Mouse (Mus musculus) brain, embryonic 18.5 days (tissue): ENCODE data around the gene Cntn2.

Source experiments
- DNase-seq: peaks from one replicate; pipeline ENCODE4 v3.0.0-alpha.2; 2012; ENCODE audit warnings: low read depth, low spot score

Gene Cntn2

DNA sequence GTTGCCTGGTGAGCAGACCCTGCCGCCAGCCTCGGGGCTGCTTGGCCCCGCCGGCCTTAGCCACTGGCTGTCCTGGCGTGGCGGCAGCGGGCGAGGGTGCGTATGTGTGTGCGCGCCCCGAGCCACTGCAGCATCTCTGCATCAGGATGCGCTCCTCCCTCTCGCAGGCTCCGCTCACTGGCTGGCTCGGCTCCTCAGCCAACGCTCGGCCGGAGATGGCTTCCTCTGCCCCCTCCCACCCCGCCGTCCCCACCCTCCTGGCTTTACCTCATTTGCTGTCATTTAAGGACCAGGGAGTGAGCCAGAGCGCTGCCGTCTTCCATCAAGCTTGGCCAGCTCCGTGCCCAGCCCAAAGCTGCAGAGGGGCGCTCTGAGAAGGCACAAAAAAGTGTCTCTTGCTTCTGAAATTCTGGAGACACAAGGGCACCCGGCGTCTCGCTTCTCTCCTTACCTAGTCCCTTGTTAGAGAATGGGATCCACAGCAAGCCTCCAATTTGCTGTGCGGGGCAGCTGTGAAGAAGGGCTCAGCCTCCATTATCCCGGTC, at the start of gene Cntn2:
Gene Cntn2 (minus strand): TSS at position 495 of the 545 bp plus-strand sequence.
- peak; percentile 62 for DNase-seq

DNA sequence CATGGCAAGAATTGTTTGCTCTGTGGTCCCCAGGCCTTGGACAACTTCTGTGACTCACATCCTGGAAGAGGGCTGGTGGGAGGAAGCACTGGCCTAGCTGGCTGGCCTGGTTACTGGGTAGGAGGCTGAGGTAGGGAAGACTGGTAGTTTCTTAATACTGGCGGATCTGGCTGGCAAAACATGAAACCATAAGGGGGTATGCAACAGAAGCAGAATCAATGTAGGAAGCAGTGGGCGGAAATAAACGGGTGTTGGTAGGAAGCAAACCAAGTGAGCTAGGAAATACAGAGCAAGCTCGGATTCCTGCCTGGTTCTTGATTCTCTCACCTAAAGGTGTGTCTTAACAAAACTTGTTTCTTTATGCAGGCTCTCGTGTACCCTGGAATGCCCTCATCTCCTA, 49.1 kb upstream of the Cntn2 start:
- DNase-seq, result no peak

DNA sequence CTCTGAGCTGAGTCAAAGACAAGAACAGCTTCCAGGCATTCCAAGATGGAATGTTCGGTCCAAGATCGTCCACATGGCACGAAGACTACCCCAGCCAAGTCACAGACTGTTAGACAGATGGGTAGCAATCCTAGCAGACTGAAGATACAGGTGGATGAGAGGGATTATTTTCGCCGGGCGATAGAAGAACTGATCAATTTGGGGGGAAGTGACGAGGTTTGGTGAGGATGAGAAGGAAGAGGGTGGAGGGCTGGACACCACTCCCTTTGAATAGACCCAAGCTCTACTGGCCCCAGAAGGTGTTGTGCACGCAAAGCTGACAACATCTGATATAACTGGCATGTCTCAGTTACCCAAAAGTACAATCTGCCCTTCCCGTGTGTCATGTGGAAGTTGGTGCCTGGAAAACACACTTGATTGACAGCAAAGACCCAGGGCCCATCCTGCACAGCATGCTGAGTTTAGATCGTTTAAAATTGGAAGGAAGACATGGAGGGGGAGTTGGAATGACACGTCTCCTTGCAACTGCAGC, 48.4 kb upstream of the Cntn2 start:
- peak; percentile 72 for DNase-seq

DNA sequence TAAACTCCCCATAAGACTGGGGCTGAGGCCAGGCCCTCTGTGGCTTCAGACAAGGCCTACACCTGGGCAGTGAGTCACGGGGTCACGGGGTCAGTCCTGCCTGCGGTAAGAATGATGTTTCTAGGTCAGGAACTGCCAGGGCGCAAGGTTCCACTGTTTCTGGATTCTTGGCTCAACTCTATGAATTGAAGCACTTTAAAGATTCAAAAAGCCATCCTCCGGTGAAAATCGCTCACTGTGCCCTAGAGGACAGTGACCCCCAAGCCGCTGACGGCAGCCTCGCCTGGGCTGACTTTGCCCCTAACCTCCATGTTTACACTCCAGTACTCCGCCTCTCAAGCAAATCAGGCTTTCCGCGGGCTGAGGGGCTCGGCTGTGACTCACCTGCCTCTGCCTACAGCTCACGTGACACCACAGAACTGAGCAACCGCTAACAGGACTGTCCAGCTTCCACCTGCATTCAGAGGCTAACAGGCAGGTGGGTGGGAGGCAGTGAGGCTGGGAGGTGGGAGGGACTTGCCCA, 43.7 kb upstream of the Cntn2 start:
- DNase-seq, result no peak

DNA sequence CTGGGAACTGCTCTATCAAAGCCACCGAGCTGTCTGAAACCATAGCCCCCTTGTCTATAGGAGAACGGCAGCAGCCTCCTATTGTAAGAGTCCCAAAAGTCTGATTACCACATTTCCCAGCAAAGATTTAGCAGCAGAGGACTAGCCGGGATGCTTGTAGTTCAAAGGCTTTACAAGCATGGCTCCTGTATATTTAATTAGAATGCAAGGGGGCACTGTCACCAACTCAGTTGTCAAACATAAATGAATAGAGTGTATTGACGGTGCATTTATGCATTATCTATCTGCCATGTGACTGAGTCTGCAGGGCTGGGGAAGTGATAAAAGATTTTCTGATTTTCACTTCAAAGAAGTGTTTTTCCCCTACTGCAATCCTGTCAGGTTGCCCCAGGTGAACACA, 42.3 kb upstream of the Cntn2 start:
- no peak for DNase-seq

DNA sequence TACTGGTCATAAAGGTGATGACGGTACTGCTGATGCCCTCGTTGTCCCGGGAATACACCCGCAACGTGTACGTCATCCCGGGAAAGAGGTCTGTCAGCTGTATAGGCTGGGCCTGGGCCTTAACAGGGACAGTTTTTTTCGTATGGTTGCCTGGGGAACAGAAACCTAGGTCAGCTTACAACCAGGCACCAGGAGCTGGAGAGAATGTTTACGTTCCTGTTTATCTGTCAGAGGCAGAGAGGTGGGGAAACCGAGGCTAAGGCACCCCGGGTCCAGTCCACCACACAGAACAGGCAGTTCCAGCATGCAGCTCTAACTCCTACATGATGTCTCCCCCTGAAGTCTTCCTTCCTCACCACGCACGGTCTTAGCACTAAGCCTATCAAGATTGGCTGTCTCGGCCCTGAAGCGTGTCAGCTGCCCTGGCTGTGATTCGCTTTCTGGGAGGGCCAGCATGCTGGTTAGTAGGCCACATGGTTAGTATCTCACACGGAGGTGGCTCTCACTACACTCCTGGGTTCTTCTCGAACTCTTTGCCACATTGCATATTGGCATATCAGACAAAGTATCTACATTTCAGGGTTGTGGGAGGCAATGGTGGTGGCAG, 40.0 kb upstream of the Cntn2 start:
- DNase-seq, result no peak

DNA sequence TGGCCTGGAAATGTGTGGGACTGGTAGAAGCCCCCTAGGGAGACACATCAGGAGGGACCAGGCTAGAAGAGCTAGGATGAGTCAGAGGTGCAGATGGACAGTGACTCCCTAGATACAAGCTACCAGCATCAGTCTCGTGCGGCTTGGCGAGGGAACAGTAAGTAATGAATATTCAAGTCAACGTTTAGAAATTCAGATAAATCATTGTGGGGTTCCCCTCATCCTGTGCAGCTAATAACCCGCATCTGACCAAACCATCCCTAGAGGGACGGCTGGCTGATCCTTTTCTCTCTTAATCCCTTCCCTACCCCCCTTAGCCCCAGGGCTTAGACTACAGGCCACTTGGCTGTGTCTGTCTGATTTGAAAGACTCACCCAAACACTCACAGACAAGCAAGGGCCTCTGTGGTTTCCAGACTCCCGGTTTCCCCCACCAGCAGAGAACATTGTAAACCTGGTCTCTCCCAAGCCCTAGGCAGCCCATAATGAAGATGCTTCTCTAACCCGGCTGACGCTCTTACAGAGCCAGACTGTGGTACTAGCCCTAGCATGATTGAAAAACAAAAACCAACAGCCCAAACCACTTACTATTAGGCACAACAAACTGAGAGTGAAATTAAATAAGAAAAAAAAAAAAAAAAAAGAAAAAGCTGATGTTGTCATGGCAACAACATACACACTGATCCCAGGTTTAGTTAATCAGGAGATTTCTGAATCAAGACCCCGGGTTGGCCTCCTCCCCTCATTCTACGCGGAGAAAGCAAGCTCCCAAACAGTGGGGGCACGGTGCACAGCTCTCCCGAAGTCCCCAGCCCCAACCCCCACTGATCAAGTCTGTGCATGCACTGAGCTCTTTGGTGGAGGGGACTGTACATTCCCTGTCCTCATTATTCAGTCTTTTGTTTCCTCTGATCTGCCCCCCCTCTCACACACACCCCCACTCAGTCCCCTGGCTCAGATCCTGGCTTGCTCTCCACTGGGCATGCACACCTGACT, 39.1 kb upstream of the Cntn2 start:
- no peak for DNase-seq

DNA sequence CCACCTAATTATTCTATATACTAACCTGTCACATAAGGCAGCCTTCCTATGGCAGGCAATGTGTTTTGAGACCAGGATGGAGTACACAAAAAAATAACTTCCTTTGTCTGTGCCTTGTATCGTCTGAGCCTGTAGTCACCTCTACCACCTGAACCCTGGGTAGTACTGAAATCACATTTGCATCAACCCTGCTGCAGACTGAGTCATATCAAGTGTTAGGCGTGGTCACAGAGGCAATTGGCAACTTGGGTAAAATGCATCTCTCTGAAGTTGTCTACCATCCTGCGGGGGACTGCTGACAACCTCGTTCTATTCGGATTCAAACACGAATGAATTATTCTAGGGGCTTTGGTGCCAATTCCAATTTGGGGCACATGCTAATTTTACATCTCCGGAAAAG, 37.0 kb upstream of the Cntn2 start:
- no peak for DNase-seq

DNA sequence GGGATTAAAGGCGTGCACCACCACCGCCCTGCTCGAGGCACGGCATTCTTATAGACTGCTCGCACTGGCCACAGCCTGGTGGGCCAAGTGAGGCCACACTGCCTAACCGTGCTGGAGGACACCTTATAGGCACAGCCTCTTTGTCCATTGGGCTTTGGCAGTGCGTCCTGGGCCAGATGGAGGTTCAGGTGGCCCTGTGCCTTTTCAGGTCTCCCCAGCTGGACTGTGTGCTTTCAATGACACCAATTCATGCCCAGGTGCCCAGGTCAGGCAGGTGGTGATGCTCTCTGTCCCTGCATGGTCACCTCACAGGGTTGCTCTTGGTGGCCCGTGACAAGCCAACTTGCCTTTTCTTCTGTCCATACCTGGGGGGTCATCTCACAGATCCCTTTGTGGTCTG, 33.8 kb upstream of the Cntn2 start:
- no peak for DNase-seq

DNA sequence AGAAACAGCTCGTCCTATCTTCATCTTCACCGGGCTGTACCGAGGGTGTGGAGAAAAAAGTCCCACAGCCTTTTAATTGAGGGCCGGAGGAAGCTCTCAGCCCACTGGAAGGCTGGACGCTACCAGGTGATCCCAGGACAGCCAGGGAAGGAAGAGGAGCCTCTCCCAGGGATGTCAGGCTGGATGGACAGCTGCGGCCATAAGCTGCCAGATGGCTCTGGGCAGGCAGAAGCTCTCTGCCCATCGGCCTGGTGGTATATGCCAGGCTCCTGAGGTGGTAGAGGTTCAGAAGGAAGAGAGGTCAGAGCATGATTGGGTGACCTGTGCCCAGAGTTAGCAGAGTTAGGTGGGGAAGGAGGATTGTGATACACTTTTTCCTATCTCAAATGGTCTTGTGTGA, 29.8 kb upstream of the Cntn2 start:
- no peak for DNase-seq

DNA sequence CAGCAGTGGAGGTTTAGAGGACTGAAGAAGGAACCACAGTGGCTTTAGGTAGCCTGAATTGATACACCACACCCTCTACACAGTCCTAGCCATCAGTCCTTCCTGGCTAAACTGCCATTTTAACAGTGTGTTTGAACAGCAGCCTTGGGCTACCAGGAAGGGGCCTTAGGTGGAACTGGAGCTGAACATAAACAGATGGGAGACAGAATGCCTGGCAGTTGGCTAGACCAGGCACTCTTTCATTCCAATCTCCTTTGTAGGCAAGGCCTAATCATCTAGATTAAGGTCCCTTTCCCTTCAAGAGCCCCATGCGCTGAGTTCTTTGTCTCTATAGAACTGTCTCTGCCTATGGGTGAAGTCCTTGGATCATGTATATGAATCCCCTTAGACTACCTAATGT, 28.6 kb upstream of the Cntn2 start:
- DNase-seq, result no peak

DNA sequence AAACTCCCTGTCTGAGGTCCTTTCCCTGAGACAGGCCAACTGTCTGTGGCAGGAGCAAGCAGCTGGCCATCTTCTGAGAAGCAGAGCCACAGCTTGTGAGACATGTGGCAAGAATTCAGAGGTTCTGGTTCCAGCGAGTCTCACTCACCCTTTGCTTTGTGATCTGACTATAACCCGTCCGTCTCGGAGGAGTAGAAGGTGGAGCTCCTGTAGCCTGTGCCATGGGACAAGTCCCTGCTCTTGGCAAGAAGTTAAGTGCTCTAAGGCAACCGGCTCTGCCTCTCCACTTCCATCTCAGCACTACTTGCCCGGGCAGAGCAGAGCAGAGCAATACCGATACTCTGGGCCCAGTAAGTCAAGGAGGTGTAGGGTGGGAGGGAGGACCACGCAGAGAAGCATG, 27.9 kb upstream of the Cntn2 start:
- no peak for DNase-seq

DNA sequence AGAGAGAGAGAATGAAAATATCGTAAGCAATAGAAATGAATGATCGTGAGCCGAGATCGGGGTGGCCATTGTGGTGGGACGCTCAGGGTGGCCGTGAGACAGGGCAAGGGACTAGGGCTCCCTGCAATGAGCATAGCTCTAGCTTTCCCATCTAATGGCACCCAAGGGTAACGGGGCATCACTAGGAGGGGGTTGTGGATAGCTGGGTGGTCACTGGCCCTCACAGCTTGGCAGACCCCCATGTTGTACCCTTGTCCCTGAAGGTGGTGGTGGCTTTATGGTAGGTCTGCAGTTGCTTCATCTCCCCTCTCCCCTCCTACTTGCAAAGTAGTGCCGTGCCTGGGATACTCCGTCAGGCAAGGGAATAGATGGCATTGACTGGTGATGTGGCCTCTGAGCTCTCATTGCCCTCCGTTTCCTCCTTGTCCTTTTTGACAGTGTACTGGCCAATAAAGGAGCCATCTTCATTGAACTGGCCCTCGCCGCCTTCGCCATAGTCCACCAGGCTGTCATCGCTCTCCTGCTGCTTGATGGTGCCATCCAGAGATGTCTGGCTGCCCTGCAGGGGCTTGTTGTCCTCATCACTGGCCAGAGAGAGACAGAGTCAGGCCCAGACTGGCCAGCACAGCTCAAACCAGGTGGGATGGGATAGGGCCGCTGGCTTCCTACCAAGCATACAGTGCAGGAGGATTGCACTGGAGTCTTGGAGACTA, 27.2 kb upstream of the Cntn2 start:
- DNase-seq, result no peak

DNA sequence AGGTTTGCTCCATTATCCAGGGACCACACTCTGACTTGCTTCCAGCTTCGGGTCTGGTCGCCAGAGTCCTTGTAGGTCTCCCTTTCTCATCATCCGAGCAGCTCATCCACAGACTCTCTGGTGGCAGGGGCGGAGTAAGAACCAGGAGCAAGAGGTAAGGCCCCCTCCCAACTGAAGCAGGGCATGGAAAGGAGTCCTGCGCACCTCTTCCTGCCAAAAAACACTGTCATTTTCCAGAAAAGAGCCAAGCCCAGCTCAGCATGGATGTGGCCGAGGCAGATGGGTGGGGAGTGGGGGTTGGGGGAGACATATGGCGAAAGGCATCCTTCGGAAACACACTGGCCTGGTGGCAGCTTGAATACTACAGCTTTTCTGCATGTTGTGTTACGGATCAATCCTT, 26.5 kb upstream of the Cntn2 start:
- no peak for DNase-seq

DNA sequence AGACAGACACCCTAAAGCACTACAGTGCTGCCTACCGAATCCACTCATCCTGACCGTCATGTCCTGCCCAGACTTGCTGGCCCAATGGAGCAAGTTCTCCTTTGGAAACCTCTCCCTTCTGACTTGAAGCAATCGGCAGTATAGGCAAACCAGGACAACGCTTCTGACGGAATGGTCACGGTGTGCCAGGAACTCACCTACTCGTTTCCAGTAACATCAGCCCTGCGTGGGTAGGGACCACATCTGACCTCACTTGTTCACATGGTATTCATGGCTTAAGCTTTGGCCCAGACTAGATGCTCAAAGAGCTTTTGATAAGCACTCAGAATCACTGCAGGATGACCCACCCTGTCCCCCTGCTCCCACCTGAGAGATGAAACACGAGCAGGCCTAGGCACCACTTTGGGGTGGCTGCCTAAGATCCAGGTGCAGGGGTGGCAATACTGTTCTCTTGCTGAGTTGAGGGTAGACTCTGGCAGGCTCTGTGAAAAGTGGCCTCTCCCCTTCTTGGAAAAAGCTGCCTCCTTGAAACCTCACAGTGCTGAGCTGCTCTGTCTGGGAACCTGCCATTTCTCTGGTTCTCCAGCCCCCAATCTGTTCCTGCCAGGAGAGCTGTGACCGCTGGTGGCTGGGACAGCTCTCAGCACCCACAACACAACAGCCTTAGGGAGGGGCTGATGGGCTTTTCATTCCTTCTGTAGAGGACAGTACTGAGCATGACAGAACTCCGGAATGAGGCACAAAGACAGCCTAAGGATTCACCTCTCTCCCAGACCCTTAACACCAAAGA, 24.5 kb upstream of the Cntn2 start:
- DNase-seq, result no peak

DNA sequence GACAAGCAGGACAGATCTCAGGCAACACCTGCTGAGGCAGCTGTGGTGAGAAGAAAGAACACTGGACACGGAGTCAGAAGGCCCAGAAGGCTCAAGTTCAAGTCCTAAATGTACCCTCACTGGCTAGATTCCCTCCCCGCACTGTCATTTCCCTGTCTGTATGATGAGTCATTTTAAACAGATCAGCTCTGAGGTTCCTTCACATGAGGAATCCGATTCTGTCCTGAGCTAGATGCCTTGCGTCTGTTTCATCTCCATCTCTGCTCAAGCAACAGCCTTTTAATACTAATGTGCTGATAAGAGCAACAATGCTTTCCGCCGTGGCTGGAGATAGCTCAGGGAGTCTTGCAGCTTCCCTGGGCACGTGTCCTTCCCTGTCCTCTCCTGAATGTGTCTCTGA, 22.7 kb upstream of the Cntn2 start:
- no peak for DNase-seq

DNA sequence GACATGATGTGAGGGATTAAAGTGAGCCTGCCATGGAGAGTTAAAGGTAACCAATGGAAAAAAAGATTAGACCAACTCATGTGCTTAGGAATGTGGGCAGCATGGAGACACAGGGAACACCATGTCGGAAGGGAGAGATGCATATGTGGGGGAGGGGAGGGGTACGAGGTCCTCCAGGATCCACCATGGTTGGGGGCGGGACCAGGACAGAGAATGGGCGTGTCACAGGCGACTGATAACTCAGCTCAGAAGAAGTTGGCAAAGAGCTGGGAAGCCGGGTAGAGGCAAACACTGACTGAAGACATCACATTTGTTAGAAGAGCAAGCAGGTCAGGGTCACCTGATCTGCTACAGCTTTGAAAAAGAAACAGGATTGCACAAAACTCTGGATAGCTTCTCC, 21.9 kb upstream of the Cntn2 start:
- no peak for DNase-seq

DNA sequence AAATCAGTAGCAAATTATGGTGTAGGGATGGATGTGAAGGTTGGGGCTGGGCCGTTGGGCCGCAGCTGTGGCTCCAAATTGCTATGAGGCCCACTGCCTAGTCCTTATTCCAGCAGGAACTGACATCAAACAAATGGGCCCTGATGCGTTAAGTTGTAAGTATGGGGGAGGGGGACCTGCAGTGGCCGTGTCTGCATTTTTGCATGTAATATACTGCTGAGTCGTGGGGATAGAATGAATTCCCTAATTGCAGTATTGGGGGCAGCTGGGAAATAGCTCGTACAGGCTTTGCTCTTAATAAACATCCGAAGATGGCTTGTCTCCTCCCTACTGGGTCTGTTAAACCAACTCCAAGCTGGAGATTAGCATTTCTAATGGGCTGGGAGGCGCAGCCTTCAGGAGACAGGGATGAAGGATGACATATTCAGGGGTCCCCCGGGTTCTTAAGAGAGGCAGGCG, 19.3 kb upstream of the Cntn2 start:
- no peak for DNase-seq

DNA sequence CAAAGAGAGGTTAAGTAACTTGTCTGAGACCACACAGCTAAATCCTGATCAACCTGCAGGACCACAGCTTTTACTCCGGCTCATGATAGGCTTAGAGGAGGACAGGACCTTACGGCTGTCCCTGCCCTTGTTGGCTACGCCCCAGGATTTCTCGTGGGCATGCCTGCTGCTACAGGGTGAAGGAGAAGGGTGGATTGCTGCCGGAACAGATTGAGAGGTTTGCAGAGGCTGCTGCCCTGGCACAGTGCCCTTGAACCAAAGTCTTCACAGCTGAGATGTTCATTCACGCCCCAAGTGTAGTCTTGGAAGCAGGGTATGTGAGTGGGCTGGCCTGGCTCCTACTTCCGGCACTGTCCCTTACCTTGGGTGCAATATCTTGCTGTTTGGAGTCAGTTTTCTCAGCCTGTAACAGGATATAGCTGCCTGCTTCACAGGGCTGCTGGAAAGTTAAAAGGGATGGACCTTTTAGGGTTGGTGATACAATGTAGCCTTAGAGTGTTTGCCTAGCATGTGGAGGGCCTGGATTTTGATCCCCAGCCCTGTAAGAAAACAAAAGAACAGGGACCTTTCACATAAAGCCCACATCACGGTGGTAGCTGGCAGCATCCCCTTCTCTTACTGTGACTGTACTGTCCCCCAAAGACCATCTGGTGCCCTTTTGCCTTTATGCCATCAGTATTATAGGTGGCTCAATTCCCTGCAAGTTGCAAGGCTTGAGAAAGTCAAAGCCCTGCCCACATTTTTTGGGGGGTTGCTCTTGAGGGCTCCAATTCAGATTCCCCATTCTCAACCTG, 18.0 kb upstream of the Cntn2 start:
- DNase-seq, result no peak

DNA sequence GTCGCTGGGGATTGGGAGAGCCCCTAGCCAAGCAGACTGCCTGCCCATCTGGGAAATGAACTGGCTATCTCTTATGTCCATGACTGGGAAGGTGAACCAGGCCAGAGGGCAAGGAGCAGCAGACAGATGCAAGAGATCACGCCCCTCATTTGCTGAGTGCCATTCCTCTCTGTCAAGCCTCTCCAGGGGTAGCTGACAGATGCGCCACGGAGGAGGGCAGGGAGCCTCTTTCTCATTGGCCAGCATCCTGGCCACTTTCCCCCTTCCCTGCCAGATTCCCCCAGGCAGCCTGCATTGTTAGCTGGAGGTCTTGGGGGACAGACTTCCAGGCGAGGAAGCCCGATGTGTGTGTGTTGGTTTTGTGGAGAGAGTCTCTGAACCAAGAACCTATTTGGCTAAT, 16.0 kb upstream of the Cntn2 start:
- no peak for DNase-seq
